Mouse (Mus musculus) spleen, adult 2 months (tissue): ENCODE measurements around the gene Cldn14.

Experiments used
- CTCF ChIP-seq: fragments of 200-500 bp; IDR thresholded peaks from 2 replicates; pipeline ENCODE4 v1.5.1; 2011; ENCODE audit warnings: mild to moderate bottlenecking, inconsistent platforms; ENCODE audit not compliant: insufficient read depth, insufficient read length, insufficient replicate concordance; ENCODE audit errors: extremely low read depth
- POLR2A ChIP-seq: fragments of 200-500 bp; IDR thresholded peaks from 2 replicates; pipeline ENCODE4 v1.6.1; 2011; ENCODE audit warnings: low read depth, low read length, inconsistent platforms

GRCm38 (mm10) chr16:93907761-93908160 is 100.9 kb downstream of the Cldn14 start:
- TF ChIP-seq POLR2A (no peak), CTCF (no peak)
